ENCODE assay signal across 21 mouse cellular contexts in the genomic region with DNA sequence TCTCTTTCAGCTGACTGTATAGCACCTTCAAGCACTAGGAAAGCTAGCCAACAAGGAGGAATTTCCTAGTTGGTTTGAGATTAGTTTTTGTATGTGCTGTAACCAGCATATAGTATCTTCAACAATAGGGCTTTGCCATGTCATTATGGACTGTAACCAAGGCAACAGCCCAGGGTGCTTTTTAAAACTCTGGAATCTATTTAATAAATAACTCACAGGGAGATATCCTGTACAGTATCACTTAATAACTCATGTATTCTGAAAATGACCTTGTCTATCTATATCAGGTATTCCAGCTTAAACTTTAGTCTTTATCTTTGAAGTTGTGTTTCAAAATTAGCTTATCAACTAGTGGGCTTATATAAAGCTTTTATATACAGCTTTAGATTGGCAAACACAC.
DNase-seq lines count a peak whose midpoint lies in the region; ATAC-seq and TF ChIP-seq lines count a peak whose summit lies in the region.
"Had no signal": no experiment of that assay in that cellular context is flagged by ENCODE, and none has a peak within 500 bp of the region (broad histone marks: within the 10 kb centered on the region; RNA-seq: fewer than 3 reads in every experiment).

No protein-coding gene starts in this region.

- no peaks in the 10 kb centered on the region for H3K36me3 ChIP-seq in midbrain, embryonic 14.5 days (ENCODE audit: control insufficient read depth, insufficient read depth, low read length)
- H3K36me3 ChIP-seq in midbrain, embryonic 11.5 days (ENCODE audit: control insufficient read depth, insufficient read depth, low read length), result no peaks in the 10 kb centered on the region
- no peaks in the 10 kb centered on the region for H3K36me3 ChIP-seq in intestine, embryonic 16.5 days (ENCODE audit: control insufficient read depth, insufficient read depth, low read length)
- H3K36me3 ChIP-seq: embryonic facial prominence, embryonic 13.5 days; embryonic facial prominence, embryonic 15.5 days; forebrain, embryonic 10.5 days; forebrain, embryonic 12.5 days had no signal

- no peaks in the 10 kb centered on the region for H3K27me3 ChIP-seq in midbrain, embryonic 14.5 days (ENCODE audit: control insufficient read depth, insufficient read depth, low read length)
- H3K27me3 ChIP-seq in midbrain, embryonic 11.5 days (ENCODE audit: control insufficient read depth, insufficient read depth, low read length), result no peaks in the 10 kb centered on the region
- no peaks in the 10 kb centered on the region for H3K27me3 ChIP-seq in intestine, embryonic 16.5 days (replicated peaks; ENCODE audit: control insufficient read depth, insufficient read depth, low read length)
- H3K27me3 ChIP-seq: embryonic facial prominence, embryonic 13.5 days; embryonic facial prominence, embryonic 15.5 days; forebrain, embryonic 12.5 days had no signal

- no peak for TF ChIP-seq CTCF in brain, embryonic 14.5 days (IDR thresholded peaks at IDR 0.05; ENCODE audit: borderline replicate concordance, extremely low read depth, insufficient read depth, insufficient read length)

- DNase-seq in midbrain, embryonic 14.5 days, result peak; percentile 3
- no peak for DNase-seq in midbrain, embryonic 11.5 days (ENCODE audit: low spot score, missing footprints)
- peak; percentile 5 for DNase-seq in brain, embryonic 14.5 days (ENCODE audit: low read depth)
- DNase-seq in embryo, embryonic 10.5 days (ENCODE audit: low spot score), result no peak
- DNase-seq: adrenal gland, adult 2 months; adrenal gland, postnatal 10 days; adrenal gland, postnatal 25 days; cerebellum, adult 11-12 months; cerebellum, adult 2 months; cerebellum, adult 9-10 months; cerebellum, postnatal 10 days; cerebellum, postnatal 25 days; embryo, embryonic 11 days had no signal

- H3K9me3 ChIP-seq in midbrain, embryonic 14.5 days (ENCODE audit: control insufficient read depth, low read length), result no peaks in the 10 kb centered on the region
- H3K9me3 ChIP-seq in midbrain, embryonic 11.5 days (ENCODE audit: control insufficient read depth, low read length), result no peaks in the 10 kb centered on the region
- H3K9me3 ChIP-seq in intestine, embryonic 16.5 days (ENCODE audit: control insufficient read depth, low read length), result no peaks in the 10 kb centered on the region
- H3K9me3 ChIP-seq: embryonic facial prominence, embryonic 13.5 days; embryonic facial prominence, embryonic 15.5 days; forebrain, embryonic 10.5 days; forebrain, embryonic 12.5 days had no signal

- H3K4me3 ChIP-seq in midbrain, embryonic 14.5 days (replicated peaks; ENCODE audit: low read depth, low read length), result no peak overlapping the region
- H3K4me3 ChIP-seq in midbrain, embryonic 11.5 days (ENCODE audit: low read depth, low read length), result no peak overlapping the region
- no peak overlapping the region for H3K4me3 ChIP-seq in intestine, embryonic 16.5 days (ENCODE audit: low read length)
- H3K4me3 ChIP-seq: embryonic facial prominence, embryonic 13.5 days; embryonic facial prominence, embryonic 15.5 days; erythroblast, embryonic 14.5 days; forebrain, embryonic 10.5 days; forebrain, embryonic 12.5 days had no signal

- no peak overlapping the region for H3K4me2 ChIP-seq in midbrain, embryonic 14.5 days (ENCODE audit: low read length)
- H3K4me2 ChIP-seq in midbrain, embryonic 11.5 days, result no peak overlapping the region
- no peak overlapping the region for H3K4me2 ChIP-seq in intestine, embryonic 16.5 days (ENCODE audit: low read depth, low read length)
- H3K4me2 ChIP-seq: embryonic facial prominence, embryonic 13.5 days; embryonic facial prominence, embryonic 15.5 days; forebrain, embryonic 12.5 days had no signal

- H3K4me1 ChIP-seq in midbrain, embryonic 14.5 days (ENCODE audit: control insufficient read depth, insufficient read depth, low read length), result no peaks in the 10 kb centered on the region; the same call in 1 of the 2 replicates
- no peaks in the 10 kb centered on the region for H3K4me1 ChIP-seq in midbrain, embryonic 11.5 days (ENCODE audit: control insufficient read depth, insufficient read depth, low read length)
- no peaks in the 10 kb centered on the region for H3K4me1 ChIP-seq in intestine, embryonic 16.5 days (ENCODE audit: control insufficient read depth, insufficient read depth, low read length)
- H3K4me1 ChIP-seq: embryonic facial prominence, embryonic 13.5 days; embryonic facial prominence, embryonic 15.5 days; forebrain, embryonic 10.5 days; forebrain, embryonic 12.5 days had no signal

- no peak for ATAC-seq in midbrain, embryonic 14.5 days (ENCODE audit: low FRiP score, low TSS enrichment)
- ATAC-seq in midbrain, embryonic 11.5 days (ENCODE audit: low FRiP score), result no peak
- ATAC-seq in intestine, embryonic 16.5 days, result peak; percentile 83
- ATAC-seq: forebrain, embryonic 14.5 days; forebrain, embryonic 16.5 days had no signal

- H3K27ac ChIP-seq in midbrain, embryonic 14.5 days (replicated peaks; ENCODE audit: low read depth, low read length), result no peak overlapping the region
- H3K27ac ChIP-seq in midbrain, embryonic 11.5 days (ENCODE audit: low read depth, low read length), result no peak overlapping the region
- no peak overlapping the region for H3K27ac ChIP-seq in intestine, embryonic 16.5 days (ENCODE audit: low read length)
- H3K27ac ChIP-seq: embryonic facial prominence, embryonic 13.5 days; embryonic facial prominence, embryonic 15.5 days; forebrain, embryonic 10.5 days; forebrain, embryonic 12.5 days had no signal

- no peak for TF ChIP-seq POLR2A in brain, embryonic 14.5 days (IDR thresholded peaks at IDR 0.05; ENCODE audit: borderline replicate concordance, extremely low read depth, insufficient read depth, insufficient read length, poor library complexity, severe bottlenecking)

- no peak overlapping the region for H3K9ac ChIP-seq in midbrain, embryonic 14.5 days (replicated peaks; ENCODE audit: low read length)
- H3K9ac ChIP-seq in midbrain, embryonic 11.5 days (ENCODE audit: low read length), result no peak overlapping the region
- H3K9ac ChIP-seq in intestine, embryonic 16.5 days (ENCODE audit: low read depth, low read length), result no peak overlapping the region
- H3K9ac ChIP-seq: embryonic facial prominence, embryonic 13.5 days; embryonic facial prominence, embryonic 15.5 days; forebrain, embryonic 12.5 days had no signal

Comparison
In these comparisons a context has a peak if more than half of its experiments do, and no peak if none do; other contexts are left out.
1. DNase-seq: peak in midbrain, embryonic 14.5 days (single experiment) and brain, embryonic 14.5 days (single experiment); none in midbrain, embryonic 11.5 days (single experiment) and embryo, embryonic 10.5 days (single experiment).